Mouse (Mus musculus) neural tube, embryonic 15.5 days (tissue): ENCODE measurements around the gene Clec5a. TPM values are rescaled to one million over a fixed set of nuclear protein-coding genes. Genes with fewer than 3 reads are reported as not detected.
"Not testable (repeated sequence)": the region's sequence is repeated elsewhere in the genome, so short reads cannot be mapped to it uniquely, and the experiment has no call there.

ENCODE experiments used
- ATAC-seq: fragments of 200-750 bp; cut with Nextera tagmentation; 2 replicates; pipeline ENCODE4 v1.8.0; 2017; ENCODE audit warnings: mild to moderate bottlenecking, moderate TSS enrichment, moderate library complexity; ENCODE audit not compliant: low FRiP score
- H3K27ac ChIP-seq: fragments of 300-500 bp; sonication (generic); replicated peaks from 2 replicates; pipeline ENCODE4 v1.5.1; 2015; ENCODE audit warnings: mild to moderate bottlenecking, inconsistent platforms
- H3K27me3 ChIP-seq: fragments of 300-500 bp; sonication (generic); replicated peaks from 2 replicates; pipeline ENCODE4 v1.6.1; 2015; ENCODE audit warnings: inconsistent platforms
- H3K36me3 ChIP-seq: fragments of 300-500 bp; sonication (generic); 2 replicates; pipeline ENCODE4 v1.6.1; 2015; ENCODE audit warnings: inconsistent platforms
- H3K4me1 ChIP-seq: fragments of 300-500 bp; sonication (generic); 2 replicates; pipeline ENCODE4 v1.6.1; 2015; ENCODE audit warnings: inconsistent platforms
- H3K4me2 ChIP-seq: fragments of 300-500 bp; sonication (generic); 2 replicates; pipeline ENCODE4 v1.6.1; 2015; ENCODE audit warnings: inconsistent platforms, mild to moderate bottlenecking, moderate library complexity
- H3K4me3 ChIP-seq: fragments of 300-500 bp; sonication (generic); replicated peaks from 2 replicates; pipeline ENCODE4 v1.5.1; 2015; ENCODE audit warnings: mild to moderate bottlenecking, inconsistent platforms
- H3K9ac ChIP-seq: fragments of 300-500 bp; sonication (generic); replicated peaks from 2 replicates; pipeline ENCODE4 v1.6.1; 2015; ENCODE audit warnings: mild to moderate bottlenecking, inconsistent platforms
- H3K9me3 ChIP-seq: fragments of 300-500 bp; sonication (generic); replicated peaks from 2 replicates; pipeline ENCODE4 v1.6.1; 2016; ENCODE audit warnings: inconsistent platforms
- WGBS: fragments of 180-500 bp; shearing (Covaris S2); methylation state at CpG from one replicate; pipeline ENCODE4 v1.1.7; 2015; ENCODE audit warnings: mixed read lengths; 5-methylcytosine and 5-hydroxymethylcytosine counted together
- polyA plus RNA-seq: library from polyadenylated mRNA; unstranded; fragments of >200 nt; fragmentation: Nextera tagmentation; extraction: Ambion mirVana; gene quantifications from 2 replicates; pipeline ENCODE4 v1.2.1, GENCODE M21; 2015

Gene Clec5a
- 0.96 and 1.3 TPM in 2 replicates for polyA plus RNA-seq

- H3K27ac ChIP-seq = no peak within 1 kb of the TSS
- no peaks in the 10 kb centered on the region for H3K36me3 ChIP-seq
- H3K4me3 ChIP-seq = no peak within 1 kb of the TSS
- WGBS = 88% methylated on average over 5 of the region's 5 CpGs
- H3K9me3 ChIP-seq = no peaks in the 10 kb centered on the region
- H3K4me1 ChIP-seq = no peaks in the 10 kb centered on the region
- H3K9ac ChIP-seq = no peak within 1 kb of the TSS
- no peak within 1 kb of the TSS for H3K4me2 ChIP-seq
- no peaks in the 10 kb centered on the region for H3K27me3 ChIP-seq
- no peak for ATAC-seq
These were observed at the start of gene Clec5a for GRCm38 (mm10) chr6:40585645-40586044. TSS of gene Clec5a (minus strand) at chr6:40585821.

- ATAC-seq = no peak
- no peaks in the 10 kb centered on the region for H3K27me3 ChIP-seq
- no peak overlapping the region for H3K27ac ChIP-seq
- 22% methylated on average over 1 of the region's 1 CpGs for WGBS
- H3K36me3 ChIP-seq = no peaks in the 10 kb centered on the region
- no peaks in the 10 kb centered on the region for H3K9me3 ChIP-seq
- no peak overlapping the region for H3K4me2 ChIP-seq
- no peaks in the 10 kb centered on the region for H3K4me1 ChIP-seq
- H3K9ac ChIP-seq = no peak overlapping the region
- no peak overlapping the region for H3K4me3 ChIP-seq
These were observed 49.0 kb upstream of the Clec5a start for GRCm38 (mm10) chr6:40634640-40635071.

DNA sequence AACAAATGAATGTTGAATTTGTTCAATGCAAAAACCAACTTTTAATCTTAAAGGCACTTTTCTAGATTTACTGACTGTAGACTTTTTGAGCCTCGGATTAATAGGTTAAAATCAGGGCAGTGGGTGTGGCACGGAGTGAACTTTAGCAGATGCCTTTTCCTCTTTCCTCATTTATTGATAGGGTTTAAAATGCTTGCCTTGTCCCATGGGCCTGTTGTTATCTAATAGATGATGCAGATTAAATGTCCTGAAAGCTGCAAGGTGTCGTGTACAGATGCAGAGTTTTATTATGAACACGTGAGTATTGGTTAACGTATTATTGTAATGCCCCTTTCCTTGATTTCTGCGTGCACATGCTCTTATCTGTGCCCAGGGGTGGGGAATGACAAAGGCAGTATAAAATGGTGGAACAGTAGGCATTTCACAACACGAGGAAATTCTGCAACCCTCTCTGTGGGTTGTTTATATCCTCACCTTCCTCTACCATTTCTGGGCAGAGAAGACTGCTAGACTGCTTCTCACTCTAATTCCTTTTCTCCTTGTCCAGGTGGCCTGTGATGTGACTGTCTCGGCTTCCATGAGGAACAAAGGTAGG lies 42.9 kb upstream of the Clec5a start, which contains the start of gene Mgam:
Mgam (plus strand) TSS at position 426 of the 595 bp plus-strand sequence.
- no peak within 1 kb of the TSS for H3K4me2 ChIP-seq
- no peaks in the 10 kb centered on the region for H3K27me3 ChIP-seq
- no peak within 1 kb of the TSS for H3K4me3 ChIP-seq
- H3K9ac ChIP-seq = no peak within 1 kb of the TSS
- no peak for ATAC-seq
- H3K36me3 ChIP-seq = no peaks in the 10 kb centered on the region
- H3K9me3 ChIP-seq = no peaks in the 10 kb centered on the region
- H3K27ac ChIP-seq = no peak within 1 kb of the TSS
- H3K4me1 ChIP-seq = no peaks in the 10 kb centered on the region
- 89% methylated on average over 8 of the region's 8 CpGs for WGBS

DNA sequence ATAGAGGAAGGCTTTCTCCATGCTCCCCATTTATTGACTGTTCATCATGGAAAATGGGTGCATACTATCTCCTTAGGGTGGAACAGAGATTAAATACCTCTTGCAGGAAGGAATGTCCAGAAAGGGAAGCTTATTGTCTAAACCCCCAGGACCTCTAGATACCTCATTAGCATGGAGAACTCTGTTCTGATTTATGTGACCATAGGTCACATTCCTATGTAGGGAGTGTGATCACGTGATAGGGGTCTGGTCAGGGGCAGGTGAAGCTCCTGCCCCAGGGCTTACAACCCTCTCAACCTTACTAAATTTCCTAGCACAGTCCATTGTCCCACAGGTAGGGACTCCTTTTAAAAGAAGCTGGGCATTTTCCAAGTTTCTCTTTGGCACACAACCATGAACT lies 40.5 kb upstream of the Clec5a start:
- Histone ChIP-seq H3K9me3 (no peaks in the 10 kb centered on the region), H3K4me3 (no peak overlapping the region), H3K27ac (no peak overlapping the region), H3K4me2 (no peak overlapping the region), H3K4me1 (no peaks in the 10 kb centered on the region), H3K9ac (no peak overlapping the region), H3K27me3 (no peaks in the 10 kb centered on the region), H3K36me3 (no peaks in the 10 kb centered on the region)
- no peak for ATAC-seq
- WGBS = 75% methylated on average over 1 of the region's 1 CpGs

- H3K4me3 ChIP-seq = no peak overlapping the region
- no peaks in the 10 kb centered on the region for H3K4me1 ChIP-seq
- no peaks in the 10 kb centered on the region for H3K27me3 ChIP-seq
- H3K9ac ChIP-seq = no peak overlapping the region
- H3K9me3 ChIP-seq = no peaks in the 10 kb centered on the region
- H3K36me3 ChIP-seq = no peaks in the 10 kb centered on the region
- no peak; the same call in 1 of the 2 replicates for ATAC-seq
- no peak overlapping the region for H3K27ac ChIP-seq
- WGBS = 15% methylated on average over 2 of the region's 2 CpGs
- H3K4me2 ChIP-seq = no peak overlapping the region
These were observed 32.3 kb upstream of the Clec5a start for GRCm38 (mm10) chr6:40617965-40618364.

DNA sequence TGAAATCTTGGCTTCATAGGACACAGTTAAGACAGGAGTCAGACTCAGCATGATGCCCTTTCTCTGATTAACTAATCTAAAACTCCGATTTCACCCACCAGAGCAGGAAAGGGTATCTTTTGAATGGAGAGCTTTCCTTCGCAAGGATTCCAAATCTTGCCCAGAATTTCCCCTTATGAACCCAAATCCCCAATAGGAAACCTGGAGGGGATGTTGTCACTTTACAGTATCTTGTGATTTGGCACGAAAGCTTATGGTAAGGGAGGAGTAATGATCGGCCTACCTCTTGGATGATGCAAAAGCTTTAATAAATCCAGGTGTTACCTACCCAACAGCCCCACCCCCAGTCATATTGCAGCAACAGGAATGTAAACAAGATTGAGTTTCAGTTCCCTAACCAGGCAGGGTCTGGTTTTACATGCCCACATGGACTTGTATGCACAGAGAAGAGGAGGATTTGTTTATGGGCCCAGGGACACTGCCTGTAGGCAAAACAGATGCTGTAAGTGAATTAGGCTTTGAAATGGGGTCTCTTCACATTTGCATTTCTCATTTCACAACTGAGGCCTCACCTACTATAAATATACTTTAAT lies 27.7 kb upstream of the Clec5a start, which contains the start of gene Tas2r138:
Tas2r138 (minus strand) TSS at position 51 of the 593 bp plus-strand sequence.
- WGBS = 92% methylated on average over 4 of the region's 4 CpGs
- no peak for ATAC-seq
- Histone ChIP-seq H3K36me3 (no peaks in the 10 kb centered on the region), H3K9me3 (no peaks in the 10 kb centered on the region), H3K27me3 (no peaks in the 10 kb centered on the region), H3K4me1 (no peaks in the 10 kb centered on the region), H3K4me2 (no peak within 1 kb of the TSS), H3K27ac (no peak within 1 kb of the TSS), H3K4me3 (no peak within 1 kb of the TSS), H3K9ac (no peak within 1 kb of the TSS)

DNA sequence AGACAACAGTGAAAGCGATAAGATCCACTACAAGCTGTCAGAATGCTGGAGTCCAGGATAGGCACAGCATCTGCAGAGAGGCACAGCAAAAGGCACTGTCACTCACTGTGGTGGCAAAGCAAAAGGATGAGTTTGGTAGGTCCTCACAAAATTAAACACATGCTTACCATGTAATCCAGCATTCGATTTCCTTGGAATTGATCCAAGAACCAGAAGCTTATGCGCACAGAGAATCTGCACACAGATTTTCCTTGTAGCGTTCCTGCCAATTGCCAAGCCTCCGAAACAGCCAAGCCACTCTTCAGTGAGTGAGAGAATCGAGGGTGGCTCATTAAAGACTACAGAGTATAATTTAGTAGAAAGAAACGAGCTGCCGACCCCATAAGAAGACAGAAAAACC lies 24.6 kb upstream of the Clec5a start:
- H3K36me3 ChIP-seq = no peaks in the 10 kb centered on the region
- H3K4me2 ChIP-seq = no peak overlapping the region
- H3K27ac ChIP-seq = no peak overlapping the region
- H3K4me1 ChIP-seq = no peaks in the 10 kb centered on the region
- H3K27me3 ChIP-seq = no peaks in the 10 kb centered on the region
- 64% methylated on average over 8 of the region's 8 CpGs for WGBS
- no peak overlapping the region for H3K4me3 ChIP-seq
- H3K9me3 ChIP-seq = no peaks in the 10 kb centered on the region
- H3K9ac ChIP-seq = no peak overlapping the region
- no peak for ATAC-seq

DNA sequence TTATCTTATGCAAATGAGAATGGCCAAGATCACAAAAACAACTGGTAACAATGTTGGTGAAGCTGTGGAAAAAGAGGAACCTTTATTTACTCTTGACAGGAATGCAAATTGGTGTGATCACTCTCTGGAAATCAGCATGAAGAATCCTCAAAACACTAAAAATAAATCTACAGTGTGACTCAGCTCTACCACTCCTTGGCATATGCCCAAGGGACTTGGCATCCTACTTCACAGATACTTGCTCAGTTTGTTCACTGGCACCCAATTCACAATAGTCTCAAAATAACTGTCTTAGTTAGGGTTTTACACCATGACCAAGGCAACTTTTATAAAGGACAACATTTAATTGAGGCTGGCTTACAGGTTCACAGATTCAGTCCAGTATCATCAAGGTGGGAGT lies 21.8 kb upstream of the Clec5a start:
- no peak overlapping the region for H3K9ac ChIP-seq
- H3K4me3 ChIP-seq = no peak overlapping the region
- no peak overlapping the region for H3K27ac ChIP-seq
- H3K4me1 ChIP-seq = no peaks in the 10 kb centered on the region
- no peak for ATAC-seq
- H3K27me3 ChIP-seq = no peaks in the 10 kb centered on the region
- H3K36me3 ChIP-seq = no peaks in the 10 kb centered on the region
- H3K9me3 ChIP-seq = no peaks in the 10 kb centered on the region
- H3K4me2 ChIP-seq = no peak overlapping the region

- ATAC-seq, H3K27ac ChIP-seq, H3K4me3 ChIP-seq, H3K4me1 ChIP-seq, H3K36me3 ChIP-seq, H3K4me2 ChIP-seq, H3K9me3 ChIP-seq, H3K9ac ChIP-seq, H3K27me3 ChIP-seq: not testable (repeated sequence)
- WGBS = 38% methylated on average over 4 of the region's 4 CpGs
These were observed 12.9 kb upstream of the Clec5a start for GRCm38 (mm10) chr6:40598546-40598945.

DNA sequence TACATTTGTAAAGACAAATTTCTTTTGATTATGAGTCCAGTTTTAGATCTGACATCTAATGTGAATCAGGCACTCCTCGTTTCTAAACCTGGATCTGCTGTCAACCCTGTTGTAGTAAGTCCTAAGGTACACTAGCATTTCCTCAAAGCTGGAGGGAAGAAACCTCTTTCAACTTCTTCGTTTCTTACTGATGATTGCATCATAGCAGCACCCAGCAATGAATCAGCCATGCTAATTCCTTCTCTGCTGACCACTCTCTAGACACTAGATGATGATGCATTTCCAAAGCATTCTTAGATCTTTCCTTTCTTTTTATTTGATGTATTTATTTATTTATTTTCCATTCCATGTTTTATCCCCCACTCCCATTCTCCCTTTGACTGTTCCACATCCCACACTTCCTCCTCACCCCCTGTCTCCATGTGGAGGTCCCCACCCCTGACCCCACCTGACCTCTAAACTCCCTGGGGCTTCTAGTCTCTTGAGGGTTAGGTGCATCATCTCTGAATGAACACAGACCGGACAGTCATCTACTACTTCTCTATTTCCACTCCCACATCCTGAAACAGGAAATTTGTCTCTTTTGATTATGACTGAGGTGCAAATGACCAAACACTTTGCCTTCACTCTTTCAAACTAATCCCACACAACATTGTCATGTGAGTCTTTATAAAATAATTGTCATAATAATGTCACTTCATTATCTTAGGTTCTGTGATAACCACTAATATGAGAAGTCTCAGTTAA lies 9.4 kb upstream of the Clec5a start:
- no peak overlapping the region for H3K4me3 ChIP-seq
- no peak overlapping the region for H3K27ac ChIP-seq
- H3K9me3 ChIP-seq = no peaks in the 10 kb centered on the region
- H3K9ac ChIP-seq = no peak overlapping the region
- H3K27me3 ChIP-seq = no peaks in the 10 kb centered on the region
- no peaks in the 10 kb centered on the region for H3K4me1 ChIP-seq
- WGBS = 78% methylated on average over 3 of the region's 3 CpGs
- H3K4me2 ChIP-seq = no peak overlapping the region
- ATAC-seq = no peak
- no peaks in the 10 kb centered on the region for H3K36me3 ChIP-seq

GRCm38 (mm10) chr6:40588346-40588745 lies 2.7 kb upstream of the Clec5a start:
- Histone ChIP-seq H3K36me3 (no peaks in the 10 kb centered on the region), H3K4me2 (no peak overlapping the region), H3K27me3 (no peaks in the 10 kb centered on the region), H3K4me1 (no peaks in the 10 kb centered on the region), H3K9me3 (no peaks in the 10 kb centered on the region), H3K9ac (no peak overlapping the region), H3K27ac (no peak overlapping the region), H3K4me3 (no peak overlapping the region)
- WGBS = 96% methylated on average over 2 of the region's 2 CpGs
- no peak for ATAC-seq

GRCm38 (mm10) chr6:40584336-40584735 lies 1.3 kb downstream of the Clec5a start:
- no peaks in the 10 kb centered on the region for H3K27me3 ChIP-seq
- no peak overlapping the region for H3K9ac ChIP-seq
- no peaks in the 10 kb centered on the region for H3K36me3 ChIP-seq
- no peaks in the 10 kb centered on the region for H3K9me3 ChIP-seq
- no peak overlapping the region for H3K4me3 ChIP-seq
- no peaks in the 10 kb centered on the region for H3K4me1 ChIP-seq
- no peak overlapping the region for H3K27ac ChIP-seq
- no peak for ATAC-seq
- 78% methylated on average over 6 of the region's 6 CpGs for WGBS
- H3K4me2 ChIP-seq = no peak overlapping the region
